Mouse (Mus musculus): ENCODE measurements around the gene 1700025G04Rik. TPM values are rescaled to one million over a fixed set of nuclear protein-coding genes. Genes with fewer than 3 reads are reported as not detected.
"Not testable (repeated sequence)": the region's sequence is repeated elsewhere in the genome, so short reads cannot be mapped to it uniquely, and the experiment has no call there.

The 1700025G04Rik gene
- polyA plus RNA-seq, 1 experiment from 2014 or later = 29.3 TPM

DNA sequence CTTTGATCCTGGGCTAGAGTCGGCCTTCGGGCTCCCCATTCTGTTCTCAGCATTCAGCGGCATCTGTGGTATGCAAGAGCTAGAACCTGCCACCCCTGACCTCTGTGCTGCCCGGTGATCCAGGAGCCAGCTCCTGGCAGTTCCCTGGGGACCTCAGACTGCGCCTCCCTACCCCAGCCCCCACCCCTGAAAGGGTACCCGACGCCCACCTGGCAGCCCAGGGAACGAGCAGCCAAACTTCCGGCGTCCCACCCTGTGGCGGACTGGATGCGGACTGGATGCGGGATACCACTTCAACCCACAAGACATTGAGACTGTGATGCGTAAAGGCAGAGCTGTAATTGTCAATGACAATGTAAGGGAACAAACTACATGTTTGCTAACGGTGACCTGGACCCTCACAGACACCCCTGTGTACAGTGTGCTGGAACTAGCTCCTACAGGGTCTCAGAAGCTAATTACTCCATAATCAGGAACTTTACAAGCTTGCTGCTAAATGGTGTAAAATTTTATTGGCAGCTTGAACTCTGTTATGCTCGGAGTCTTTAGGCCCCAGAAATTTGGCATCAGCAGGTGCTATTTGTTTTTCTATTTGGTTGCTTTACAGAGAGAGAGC, 239.8 kb downstream of the 1700025G04Rik start:
- Histone ChIP-seq H3K9ac (replicated peaks; ENCODE audit: low read length) (no peak overlapping the region), H3K4me1 (ENCODE audit: control insufficient read depth, insufficient read depth, low read length) (no peaks in the 10 kb centered on the region), H3K4me2 (ENCODE audit: low read depth, low read length) (no peak overlapping the region), H3K27me3 (ENCODE audit: control insufficient read depth, insufficient read depth, low read length) (no peaks in the 10 kb centered on the region), H3K9me3 (replicated peaks; ENCODE audit: control insufficient read depth, low read length) (no peaks in the 10 kb centered on the region), H3K4me3 (ENCODE audit: low read depth, low read length) (no peak overlapping the region), H3K27ac (replicated peaks; ENCODE audit: low read depth, low read length) (no peak overlapping the region), H3K36me3 (replicated peaks; ENCODE audit: control insufficient read depth, insufficient read depth, low read depth, low read length) (no peaks in the 10 kb centered on the region)
- no peak for ATAC-seq (replicated peaks; ENCODE audit: insufficient number of reproducible peaks, low FRiP score, low TSS enrichment, low read depth)
- no peak for DNase-seq (ENCODE audit: low spot score)
- WGBS = 82% methylated on average over 16 of the region's 16 CpGs

- Histone ChIP-seq H3K9me3 (replicated peaks; ENCODE audit: control insufficient read depth, low read length) (no peaks in the 10 kb centered on the region), H3K9ac (replicated peaks; ENCODE audit: low read length) (no peak overlapping the region), H3K27me3 (ENCODE audit: control insufficient read depth, insufficient read depth, low read length) (no peaks in the 10 kb centered on the region), H3K4me1 (ENCODE audit: control insufficient read depth, insufficient read depth, low read length) (no peaks in the 10 kb centered on the region), H3K36me3 (replicated peaks; ENCODE audit: control insufficient read depth, insufficient read depth, low read depth, low read length) (no peaks in the 10 kb centered on the region), H3K4me3 (ENCODE audit: low read depth, low read length) (no peak overlapping the region), H3K4me2 (ENCODE audit: low read depth, low read length) (no peak overlapping the region), H3K27ac (replicated peaks; ENCODE audit: low read depth, low read length) (no peak overlapping the region)
- 92% methylated on average over 2 of the region's 2 CpGs for WGBS
- DNase-seq (ENCODE audit: low spot score) (no peak), ATAC-seq (replicated peaks; ENCODE audit: insufficient number of reproducible peaks, low FRiP score, low TSS enrichment, low read depth) (no peak)
Measured at GRCm38 (mm10) chr1:151848286-151848685, 241.6 kb downstream of the 1700025G04Rik start.

DNA sequence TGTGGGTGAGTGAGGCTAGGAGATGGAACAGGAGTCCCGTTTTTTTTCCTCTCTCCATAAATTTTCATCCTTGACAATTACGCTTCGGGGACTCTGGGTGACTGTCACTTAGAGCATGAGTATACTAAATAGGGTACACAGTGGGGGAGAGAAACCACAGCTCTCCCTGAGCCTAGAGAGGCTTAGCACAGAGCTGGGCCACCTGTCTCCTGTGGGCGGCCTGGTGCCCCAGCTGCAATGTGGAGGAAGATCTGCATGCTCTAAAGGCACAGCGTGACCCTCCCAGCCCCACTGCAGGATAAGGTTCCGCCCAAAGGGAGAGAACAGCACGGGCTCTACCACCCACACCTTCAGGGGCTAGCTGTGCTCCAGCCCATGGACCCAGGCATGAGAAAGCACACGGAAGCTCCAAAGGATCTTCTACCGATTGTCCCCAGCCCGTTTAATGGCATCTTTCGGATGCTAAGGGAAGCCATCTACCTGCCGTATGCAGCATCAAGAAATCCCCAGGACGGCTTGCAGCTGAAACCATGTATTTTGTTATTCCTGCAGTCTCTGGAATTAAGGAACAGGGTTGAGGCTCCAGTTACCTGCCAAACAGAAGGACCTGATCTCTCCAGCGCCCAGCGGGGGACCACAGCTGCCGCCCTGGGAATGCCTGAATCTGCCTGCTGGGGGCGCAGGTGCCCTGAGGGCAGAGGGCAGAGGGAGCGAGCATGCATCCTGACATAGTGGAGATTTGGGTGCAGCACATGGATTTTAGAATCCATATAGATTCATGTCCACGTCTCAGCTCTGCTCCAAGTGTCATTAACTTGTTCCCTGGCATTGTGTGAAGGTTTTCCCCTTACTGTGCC, 243.8 kb downstream of the 1700025G04Rik start:
- no peaks in the 10 kb centered on the region for H3K4me1 ChIP-seq (ENCODE audit: control insufficient read depth, insufficient read depth, low read length)
- 60% methylated on average over 19 of the region's 19 CpGs for WGBS
- no peak for ATAC-seq (replicated peaks; ENCODE audit: insufficient number of reproducible peaks, low FRiP score, low TSS enrichment, low read depth)
- H3K27ac ChIP-seq (replicated peaks; ENCODE audit: low read depth, low read length) = no peak overlapping the region
- H3K27me3 ChIP-seq (ENCODE audit: control insufficient read depth, insufficient read depth, low read length) = no peaks in the 10 kb centered on the region
- H3K4me2 ChIP-seq (ENCODE audit: low read depth, low read length) = no peak overlapping the region
- no peaks in the 10 kb centered on the region for H3K9me3 ChIP-seq (replicated peaks; ENCODE audit: control insufficient read depth, low read length)
- H3K36me3 ChIP-seq (replicated peaks; ENCODE audit: control insufficient read depth, insufficient read depth, low read depth, low read length) = no peaks in the 10 kb centered on the region
- DNase-seq (ENCODE audit: low spot score) = no peak
- no peak overlapping the region for H3K4me3 ChIP-seq (ENCODE audit: low read depth, low read length)
- H3K9ac ChIP-seq (replicated peaks; ENCODE audit: low read length) = no peak overlapping the region

- WGBS = 79% methylated on average over 17 of the region's 17 CpGs
- H3K4me3 ChIP-seq (ENCODE audit: low read depth, low read length) = no peak overlapping the region
- no peaks in the 10 kb centered on the region for H3K4me1 ChIP-seq (ENCODE audit: control insufficient read depth, insufficient read depth, low read length)
- H3K36me3 ChIP-seq (replicated peaks; ENCODE audit: control insufficient read depth, insufficient read depth, low read depth, low read length) = no peaks in the 10 kb centered on the region
- no peak overlapping the region for H3K4me2 ChIP-seq (ENCODE audit: low read depth, low read length)
- H3K9ac ChIP-seq (replicated peaks; ENCODE audit: low read length) = no peak overlapping the region
- ATAC-seq (replicated peaks; ENCODE audit: insufficient number of reproducible peaks, low FRiP score, low TSS enrichment, low read depth) (no peak), DNase-seq (ENCODE audit: low spot score) (no peak)
- no peaks in the 10 kb centered on the region for H3K27me3 ChIP-seq (ENCODE audit: control insufficient read depth, insufficient read depth, low read length)
- H3K27ac ChIP-seq (replicated peaks; ENCODE audit: low read depth, low read length) = no peak overlapping the region
- no peaks in the 10 kb centered on the region for H3K9me3 ChIP-seq (replicated peaks; ENCODE audit: control insufficient read depth, low read length)
Measured at GRCm38 (mm10) chr1:151845252-151845832, 244.6 kb downstream of the 1700025G04Rik start.

DNA sequence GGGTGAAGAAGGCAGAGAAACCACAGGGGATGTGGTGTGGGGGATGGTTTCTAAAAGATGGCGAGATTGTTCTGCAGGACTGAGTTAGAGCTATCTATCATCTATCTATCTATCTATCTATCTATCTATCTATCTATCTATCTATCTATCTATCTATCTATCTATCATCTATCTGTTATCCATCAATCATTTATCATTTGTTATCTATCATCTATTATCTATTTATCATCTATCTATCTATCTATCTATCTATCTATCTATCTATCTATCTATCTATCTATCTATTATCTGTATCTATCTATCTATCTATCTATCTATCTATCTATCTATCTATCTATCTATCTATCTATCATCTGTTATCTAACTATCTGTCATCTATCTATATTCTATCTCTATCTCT, 249.6 kb downstream of the 1700025G04Rik start:
- H3K4me2 ChIP-seq (ENCODE audit: low read depth, low read length); H3K27me3 ChIP-seq (ENCODE audit: control insufficient read depth, insufficient read depth, low read length); H3K9ac ChIP-seq (replicated peaks; ENCODE audit: low read length); H3K9me3 ChIP-seq (replicated peaks; ENCODE audit: control insufficient read depth, low read length); H3K4me3 ChIP-seq (ENCODE audit: low read depth, low read length); H3K27ac ChIP-seq (replicated peaks; ENCODE audit: low read depth, low read length); H3K4me1 ChIP-seq (ENCODE audit: control insufficient read depth, insufficient read depth, low read length); ATAC-seq (replicated peaks; ENCODE audit: insufficient number of reproducible peaks, low FRiP score, low TSS enrichment, low read depth); H3K36me3 ChIP-seq (replicated peaks; ENCODE audit: control insufficient read depth, insufficient read depth, low read depth, low read length); DNase-seq (ENCODE audit: low spot score): not testable (repeated sequence)
- WGBS = 87% methylated on average over 1 of the region's 1 CpGs

DNA sequence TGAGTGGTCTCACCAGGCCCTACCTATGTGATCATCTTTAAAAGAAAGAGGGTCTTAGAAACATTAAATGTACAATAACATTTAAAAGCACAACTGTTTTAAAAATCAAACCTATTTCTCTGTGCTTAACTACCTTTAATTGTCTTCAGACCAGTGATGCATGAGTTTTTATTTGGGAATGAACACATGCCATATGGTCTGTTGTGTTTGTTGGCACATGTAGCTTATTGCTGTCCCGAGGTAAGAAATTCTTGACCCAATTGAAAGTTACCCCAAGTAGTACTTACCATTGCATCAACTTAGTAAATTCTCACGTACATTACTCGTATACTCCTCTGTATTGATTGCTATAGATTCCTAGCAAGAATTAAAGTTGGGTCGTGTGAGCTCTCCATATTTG, 254.7 kb downstream of the 1700025G04Rik start:
- WGBS = 90% methylated on average over 4 of the region's 4 CpGs
- ATAC-seq (replicated peaks; ENCODE audit: insufficient number of reproducible peaks, low FRiP score, low TSS enrichment, low read depth) = no peak

GRCm38 (mm10) chr1:151831791-151832190, 258.1 kb downstream of the 1700025G04Rik start:
- Histone ChIP-seq H3K9me3 (replicated peaks; ENCODE audit: control insufficient read depth, low read length) (no peaks in the 10 kb centered on the region), H3K9ac (replicated peaks; ENCODE audit: low read length) (no peak overlapping the region), H3K27ac (replicated peaks; ENCODE audit: low read depth, low read length) (no peak overlapping the region), H3K4me3 (ENCODE audit: low read depth, low read length) (no peak overlapping the region), H3K4me2 (ENCODE audit: low read depth, low read length) (no peak overlapping the region), H3K4me1 (ENCODE audit: control insufficient read depth, insufficient read depth, low read length) (no peaks in the 10 kb centered on the region), H3K36me3 (replicated peaks; ENCODE audit: control insufficient read depth, insufficient read depth, low read depth, low read length) (no peaks in the 10 kb centered on the region), H3K27me3 (ENCODE audit: control insufficient read depth, insufficient read depth, low read length) (no peaks in the 10 kb centered on the region)
- ATAC-seq (replicated peaks; ENCODE audit: insufficient number of reproducible peaks, low FRiP score, low TSS enrichment, low read depth) (no peak), DNase-seq (ENCODE audit: low spot score) (no peak)
- WGBS = 82% methylated on average over 3 of the region's 3 CpGs

More for the DNA sequence above, 254.7 kb downstream of the 1700025G04Rik start:
- H3K27me3 ChIP-seq (ENCODE audit: control insufficient read depth, insufficient read depth, low read length) = no peaks in the 10 kb centered on the region
- H3K4me3 ChIP-seq (ENCODE audit: low read depth, low read length) = no peak overlapping the region
- no peaks in the 10 kb centered on the region for H3K9me3 ChIP-seq (replicated peaks; ENCODE audit: control insufficient read depth, low read length)
- H3K27ac ChIP-seq (replicated peaks; ENCODE audit: low read depth, low read length) = no peak overlapping the region
- H3K9ac ChIP-seq (replicated peaks; ENCODE audit: low read length) = no peak overlapping the region
- H3K36me3 ChIP-seq (replicated peaks; ENCODE audit: control insufficient read depth, insufficient read depth, low read depth, low read length) = no peaks in the 10 kb centered on the region
- H3K4me1 ChIP-seq (ENCODE audit: control insufficient read depth, insufficient read depth, low read length) = no peaks in the 10 kb centered on the region
- no peak overlapping the region for H3K4me2 ChIP-seq (ENCODE audit: low read depth, low read length)
- DNase-seq (ENCODE audit: low spot score) = no peak

DNA sequence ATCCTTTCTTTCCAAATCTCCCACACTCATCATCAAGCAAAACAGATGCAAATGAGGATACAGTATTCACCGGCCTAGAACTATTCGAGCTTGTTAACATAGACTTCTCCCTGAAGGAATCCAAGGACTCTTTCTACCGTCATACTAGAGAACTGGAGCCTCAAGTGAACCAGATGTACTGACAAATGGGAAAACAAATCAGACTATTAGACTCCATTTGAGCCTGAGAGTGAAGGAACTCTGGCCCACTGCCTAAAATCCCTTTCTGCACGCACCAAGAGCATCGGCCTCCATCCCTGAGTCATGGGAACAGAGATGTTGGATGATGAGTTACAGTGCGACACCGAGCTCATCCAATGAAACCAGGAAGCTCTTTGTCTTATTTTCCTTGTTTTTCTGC, 264.9 kb downstream of the 1700025G04Rik start:
- H3K36me3 ChIP-seq (replicated peaks; ENCODE audit: control insufficient read depth, insufficient read depth, low read depth, low read length) = no peaks in the 10 kb centered on the region
- no peaks in the 10 kb centered on the region for H3K27me3 ChIP-seq (ENCODE audit: control insufficient read depth, insufficient read depth, low read length)
- H3K4me1 ChIP-seq (ENCODE audit: control insufficient read depth, insufficient read depth, low read length) = no peaks in the 10 kb centered on the region
- H3K9me3 ChIP-seq (replicated peaks; ENCODE audit: control insufficient read depth, low read length) = no peaks in the 10 kb centered on the region
- ATAC-seq (replicated peaks; ENCODE audit: insufficient number of reproducible peaks, low FRiP score, low TSS enrichment, low read depth) = no peak
- no peak overlapping the region for H3K4me3 ChIP-seq (ENCODE audit: low read depth, low read length)
- no peak overlapping the region for H3K27ac ChIP-seq (replicated peaks; ENCODE audit: low read depth, low read length)
- no peak for DNase-seq (ENCODE audit: low spot score)
- no peak overlapping the region for H3K4me2 ChIP-seq (ENCODE audit: low read depth, low read length)
- no peak overlapping the region for H3K9ac ChIP-seq (replicated peaks; ENCODE audit: low read length)
- WGBS = 87% methylated on average over 7 of the region's 7 CpGs

Data from embryonic facial prominence, embryonic 11.5 days (tissue).